Mouse (Mus musculus): ENCODE measurements around the gene Zfp750.

DNA sequence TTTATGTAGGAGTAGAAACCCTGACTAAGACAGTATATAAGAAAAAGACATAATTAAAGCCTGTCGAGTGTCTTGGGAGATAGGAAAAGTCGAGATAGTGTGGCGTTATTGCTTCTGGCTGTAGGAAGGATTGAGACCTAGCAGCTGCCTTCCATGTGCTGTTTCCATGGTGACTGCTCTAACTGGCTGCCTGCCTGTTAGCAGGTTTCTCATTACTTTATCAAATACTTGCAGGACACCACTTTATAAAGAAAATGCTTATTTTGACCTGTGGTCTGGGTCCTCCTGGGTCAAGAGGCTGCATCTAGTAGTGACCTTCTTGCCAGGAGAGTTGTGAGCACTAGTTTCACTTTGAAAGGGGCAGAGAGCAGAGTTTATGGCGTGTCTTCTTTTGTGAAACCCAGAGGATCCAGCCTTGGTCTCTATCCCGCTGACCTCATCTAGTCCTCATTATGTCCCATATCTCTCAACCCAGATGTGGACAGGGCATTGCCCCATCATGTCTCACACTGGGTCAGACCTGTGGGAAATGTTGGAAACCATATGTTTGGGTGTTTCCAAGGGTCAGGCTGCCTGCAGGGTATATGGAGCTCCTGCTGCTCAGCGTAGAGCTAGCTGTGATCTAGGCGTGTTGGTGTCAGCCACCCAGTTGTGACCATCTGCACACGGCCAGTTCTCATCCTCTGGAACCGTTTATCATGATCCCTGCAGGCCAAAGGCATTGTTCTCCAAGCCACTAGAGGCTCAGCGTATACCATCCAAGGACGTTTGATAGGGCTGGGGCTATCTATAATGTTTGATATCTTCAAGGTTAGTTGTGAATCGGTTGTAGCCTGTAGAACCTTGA is 30.1 kb upstream of the Zfp750 start:
- TF ChIP-seq CTCF (conservative IDR thresholded peaks at IDR 0.05; ENCODE audit: low read length) (no peak), POU5F1 (IDR thresholded peaks at IDR 0.05; ENCODE audit: borderline replicate concordance, low read length) (no peak)
